ENCODE assay signal across 18 mouse cellular contexts in the genomic region with DNA sequence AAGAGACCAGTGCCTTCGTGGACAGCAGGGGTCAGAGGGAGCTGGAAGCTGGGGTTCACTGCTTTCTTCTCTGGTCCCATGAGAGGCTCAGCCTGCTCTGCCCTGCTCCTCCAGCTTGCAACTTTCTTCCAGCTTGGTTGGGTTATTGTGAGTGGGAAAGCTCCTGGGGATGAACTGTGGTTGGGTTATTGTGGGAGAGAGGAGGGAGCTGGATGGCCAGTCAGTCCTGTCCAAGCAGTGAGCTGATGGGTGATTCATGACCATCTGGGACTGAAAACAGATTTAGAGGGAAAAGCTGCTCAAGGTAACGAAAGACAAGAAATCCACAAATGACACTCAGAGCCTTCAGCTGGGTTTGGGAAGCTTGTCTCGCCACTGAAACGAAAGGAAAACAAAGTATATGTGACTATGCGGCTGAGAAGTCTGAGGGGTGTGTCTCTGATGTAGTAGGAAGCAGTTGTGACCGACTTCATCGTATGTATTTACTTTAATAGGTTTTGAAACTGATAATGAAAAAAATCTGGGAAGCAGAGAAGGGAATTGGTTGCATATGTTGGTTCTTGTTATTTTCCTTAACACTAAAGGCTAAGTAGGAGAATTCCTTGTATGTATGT.
DNase-seq lines count a peak whose midpoint lies in the region; ATAC-seq and TF ChIP-seq lines count a peak whose summit lies in the region.
"Had no signal": no experiment of that assay in that cellular context is flagged by ENCODE, and none has a peak within 500 bp of the region (broad histone marks: within the 10 kb centered on the region; RNA-seq: fewer than 3 reads in every experiment).

No protein-coding gene starts in this region.

- no peaks in the 10 kb centered on the region for H3K36me3 ChIP-seq in midbrain, embryonic 11.5 days (ENCODE audit: control insufficient read depth, insufficient read depth, low read length)
- H3K36me3 ChIP-seq in kidney, embryonic 14.5 days (ENCODE audit: control insufficient read depth, insufficient read depth, low read length), result no peaks in the 10 kb centered on the region
- H3K36me3 ChIP-seq: forebrain, embryonic 15.5 days; heart, embryonic 12.5 days; stomach, embryonic 15.5 days had no signal

- H3K9ac ChIP-seq in midbrain, embryonic 11.5 days (ENCODE audit: low read length), result no peak overlapping the region
- H3K9ac ChIP-seq in kidney, embryonic 14.5 days (ENCODE audit: low read depth, low read length), result no peak overlapping the region
- H3K9ac ChIP-seq: forebrain, embryonic 15.5 days; heart, embryonic 12.5 days; liver, embryonic 14.5 days; stomach, embryonic 15.5 days had no signal

- no peak for ATAC-seq in midbrain, embryonic 11.5 days (ENCODE audit: low FRiP score)
- no peak for ATAC-seq in kidney, embryonic 14.5 days (ENCODE audit: low FRiP score, low TSS enrichment)
- ATAC-seq: forebrain, embryonic 15.5 days had no signal

- TF ChIP-seq CTCF in embryonic fibroblast, embryonic 13.5 days (IDR thresholded peaks at IDR 0.05; ENCODE audit: borderline replicate concordance, insufficient read depth, low read length), result no peak

- intact Hi-C loops in heart, postnatal 14 days (cut with DNase I), result no loop called here
- intact Hi-C loops in left cerebral cortex, postnatal 10 days (cut with DNase I), result no loop called here

- no peaks in the 10 kb centered on the region for H3K27me3 ChIP-seq in midbrain, embryonic 11.5 days (ENCODE audit: control insufficient read depth, insufficient read depth, low read length)
- H3K27me3 ChIP-seq in kidney, embryonic 14.5 days (ENCODE audit: control insufficient read depth, insufficient read depth, low read length), result no peaks in the 10 kb centered on the region
- H3K27me3 ChIP-seq: forebrain, embryonic 15.5 days; stomach, embryonic 15.5 days had no signal

- peak; percentile 92 for DNase-seq in heart, adult 11 months
- no peak for DNase-seq in heart, postnatal 14 days
- peak; percentile 34 for DNase-seq in NIH3T3 (ENCODE audit: low read depth)
- peak; percentile 60 for DNase-seq in naive thymus-derived CD4-positive, alpha-beta T cell, adult 2 months (ENCODE audit: low read depth)
- DNase-seq in left cerebral cortex, postnatal 10 days (ENCODE audit: extremely low spot score in 1 of 2, low spot score in 2 of 2), result no peak
- no peak for DNase-seq in midbrain, embryonic 11.5 days (ENCODE audit: low spot score, missing footprints)
- DNase-seq: cerebellum, adult 11-12 months; heart, postnatal 4 days; kidney, postnatal 10 days; layer of hippocampus, adult 9-11 months; lung, postnatal 10 days; right cerebral cortex, adult 18-20 months had no signal

- peak overlapping the region; percentile 35; the same call in 1 of the 2 replicates for H3K27ac ChIP-seq in embryonic fibroblast, embryonic 13.5 days (ENCODE audit: insufficient read depth, low read length)
- H3K27ac ChIP-seq in midbrain, embryonic 11.5 days (ENCODE audit: low read depth, low read length), result no peak overlapping the region
- no peak overlapping the region for H3K27ac ChIP-seq in kidney, embryonic 14.5 days (ENCODE audit: low read depth, low read length)
- H3K27ac ChIP-seq: forebrain, embryonic 15.5 days; liver, embryonic 14.5 days; stomach, embryonic 15.5 days had no signal

- H3K4me2 ChIP-seq in midbrain, embryonic 11.5 days, result no peak overlapping the region
- no peak overlapping the region for H3K4me2 ChIP-seq in kidney, embryonic 14.5 days (replicated peaks; ENCODE audit: low read depth, low read length)
- H3K4me2 ChIP-seq: forebrain, embryonic 15.5 days; heart, embryonic 12.5 days; stomach, embryonic 15.5 days had no signal

- no peak overlapping the region for H3K4me3 ChIP-seq in embryonic fibroblast, embryonic 13.5 days (ENCODE audit: insufficient read depth, low read length)
- no peak overlapping the region for H3K4me3 ChIP-seq in midbrain, embryonic 11.5 days (ENCODE audit: low read depth, low read length)
- H3K4me3 ChIP-seq in kidney, embryonic 14.5 days (ENCODE audit: low read length), result no peak overlapping the region
- H3K4me3 ChIP-seq: forebrain, embryonic 15.5 days; heart, embryonic 12.5 days; stomach, embryonic 15.5 days had no signal

- no peaks in the 10 kb centered on the region for H3K9me3 ChIP-seq in midbrain, embryonic 11.5 days (ENCODE audit: control insufficient read depth, low read length)
- H3K9me3 ChIP-seq in kidney, embryonic 14.5 days (ENCODE audit: control insufficient read depth, low read length), result peaks cover 2% of the 10 kb centered on the region; the same call in 1 of the 2 replicates
- H3K9me3 ChIP-seq: forebrain, embryonic 15.5 days; stomach, embryonic 15.5 days had no signal

- 0 out of 2 replicates have a peak, but pooled peaks cover 6% of the 10 kb centered on the region for H3K4me1 ChIP-seq in embryonic fibroblast, embryonic 13.5 days (ENCODE audit: control insufficient read depth, insufficient read depth, low read length)
- H3K4me1 ChIP-seq in midbrain, embryonic 11.5 days (ENCODE audit: control insufficient read depth, insufficient read depth, low read length), result no peaks in the 10 kb centered on the region
- H3K4me1 ChIP-seq in kidney, embryonic 14.5 days (ENCODE audit: control insufficient read depth, insufficient read depth, low read length), result no peaks in the 10 kb centered on the region
- H3K4me1 ChIP-seq: forebrain, embryonic 15.5 days; stomach, embryonic 15.5 days had no signal

- no peak for TF ChIP-seq POLR2A in embryonic fibroblast, embryonic 13.5 days (IDR thresholded peaks at IDR 0.05; ENCODE audit: low read depth, low read length)

- WGBS in midbrain, embryonic 11.5 days, result 76% methylated on average over 7 of the region's 7 CpGs
- 43% methylated on average over 7 of the region's 7 CpGs for WGBS in kidney, embryonic 14.5 days

Comparison
In these comparisons a context has a peak if more than half of its experiments do, and no peak if none do; other contexts are left out.
1. DNase-seq: peak in heart, adult 11 months (single experiment), NIH3T3 (single experiment) and naive thymus-derived CD4-positive, alpha-beta T cell, adult 2 months (single experiment); none in heart, postnatal 14 days (0 of 2), left cerebral cortex, postnatal 10 days (0 of 2) and midbrain, embryonic 11.5 days (single experiment).